Mouse (Mus musculus) layer of hippocampus, postnatal 25 days (tissue): ENCODE data around the gene Slc22a2. TPM values are rescaled to one million over a fixed set of nuclear protein-coding genes. Genes with fewer than 3 reads are reported as not detected.

Source experiments
- DNase-seq, 2 experiments: peaks; one replicate each; pipeline ENCODE4 v3.0.0; 2022; ENCODE audit warnings: mixed read lengths in 2 of 2, low spot score in 1 of 2; ENCODE audit errors: extremely low spot score in 1 of 2
- total RNA-seq, 2 experiments: library from RNA; stranded (reverse); gene quantifications; 2 replicates each; pipeline ENCODE4 v1.2.3; 2021

The Slc22a2 gene
- total RNA-seq, 2 experiments from 2014 or later, result 0.19 to 0.25 TPM

DNA sequence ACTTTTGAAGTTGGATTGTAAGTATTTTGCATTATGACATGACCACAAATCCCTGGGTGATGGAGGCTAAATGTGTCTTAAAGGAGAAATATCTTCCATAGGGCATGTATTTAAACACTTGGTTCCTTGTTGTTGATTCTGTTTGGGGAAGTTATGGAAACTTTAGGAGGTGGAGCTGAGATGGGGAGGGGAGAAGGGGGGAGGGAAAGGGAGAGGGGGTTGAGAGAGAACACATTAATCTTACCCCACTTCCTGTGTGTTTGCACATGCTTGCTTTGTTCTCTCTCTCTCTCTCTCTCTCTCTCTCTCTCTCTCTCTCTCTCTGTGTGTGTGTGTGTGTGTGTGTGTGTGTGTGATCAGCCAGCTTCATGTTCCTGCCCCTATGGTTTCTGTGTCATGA, 93.2 kb downstream of the Slc22a2 start:
- no peak for DNase-seq

Other genes starting within 250 kb of the Slc22a2 start
- gene Plg, start 205.5 kb upstream of the Slc22a2 start, total RNA-seq, result not detected
- 1 to 10 TPM in 1 of 2 experiments, under 1 TPM in 1; 0.54 to 1.0 TPM for gene Slc22a3, start 76.4 kb upstream of the Slc22a2 start, total RNA-seq
- gene Slc22a1, start 91.7 kb downstream of the Slc22a2 start, total RNA-seq, result not detected
- 10 to 100 TPM; 28.1 to 29.8 TPM for gene Igf2r, start 185.5 kb downstream of the Slc22a2 start, total RNA-seq